Mouse (Mus musculus) megakaryocyte, embryonic 14.5 days (primary cell): ENCODE measurements at regions not wholly inside any gene's neighbourhood (a gene's known extent, or its start where the extent isn't known, plus 50 kb on each side); places are given as distances from the start of the nearest gene placed in this dataset.

ENCODE experiments used
- FLI1 ChIP-seq: IDR thresholded peaks from 2 replicates; pipeline ENCODE4 v1.6.1; 2012; ENCODE audit warnings: low read length, inconsistent platforms, mixed read lengths
- GATA1 ChIP-seq: IDR thresholded peaks from 3 replicates; pipeline ENCODE4 v1.6.1; 2012; ENCODE audit warnings: mixed read lengths, low read length, inconsistent platforms, borderline replicate concordance

DNA sequence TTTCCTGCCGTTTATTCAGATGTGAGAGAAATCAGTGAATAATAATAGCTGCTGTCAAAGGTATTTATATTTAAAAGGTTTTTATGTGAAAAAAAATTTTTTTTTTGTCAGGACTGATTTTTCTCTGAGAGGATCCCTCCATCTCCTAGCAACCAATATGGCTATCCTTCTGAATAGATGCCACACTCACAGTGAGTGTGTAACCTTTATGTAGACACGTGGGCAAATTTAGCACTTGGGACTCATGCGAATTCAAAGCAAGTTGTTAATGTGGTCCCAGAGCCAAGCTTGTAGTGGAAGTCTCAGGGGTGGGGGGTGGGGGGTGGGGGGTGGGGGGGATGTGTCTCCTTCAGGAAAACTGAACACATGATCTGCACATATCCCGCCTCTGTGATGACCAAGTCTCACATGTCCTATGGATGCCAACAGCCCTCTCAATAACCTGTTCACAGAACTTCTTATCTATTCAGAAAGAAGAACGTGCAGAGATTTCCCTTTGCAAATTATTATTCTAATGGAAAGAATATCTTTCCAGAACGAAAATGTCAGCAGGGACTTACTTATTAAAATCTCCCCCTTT is 112.5 kb upstream of the Arglu1 start:
- TF ChIP-seq GATA1 = no peak
- TF ChIP-seq FLI1 = no peak
